Comparison of ENCODE assay signal across 34 mouse cellular contexts in the genomic region with DNA sequence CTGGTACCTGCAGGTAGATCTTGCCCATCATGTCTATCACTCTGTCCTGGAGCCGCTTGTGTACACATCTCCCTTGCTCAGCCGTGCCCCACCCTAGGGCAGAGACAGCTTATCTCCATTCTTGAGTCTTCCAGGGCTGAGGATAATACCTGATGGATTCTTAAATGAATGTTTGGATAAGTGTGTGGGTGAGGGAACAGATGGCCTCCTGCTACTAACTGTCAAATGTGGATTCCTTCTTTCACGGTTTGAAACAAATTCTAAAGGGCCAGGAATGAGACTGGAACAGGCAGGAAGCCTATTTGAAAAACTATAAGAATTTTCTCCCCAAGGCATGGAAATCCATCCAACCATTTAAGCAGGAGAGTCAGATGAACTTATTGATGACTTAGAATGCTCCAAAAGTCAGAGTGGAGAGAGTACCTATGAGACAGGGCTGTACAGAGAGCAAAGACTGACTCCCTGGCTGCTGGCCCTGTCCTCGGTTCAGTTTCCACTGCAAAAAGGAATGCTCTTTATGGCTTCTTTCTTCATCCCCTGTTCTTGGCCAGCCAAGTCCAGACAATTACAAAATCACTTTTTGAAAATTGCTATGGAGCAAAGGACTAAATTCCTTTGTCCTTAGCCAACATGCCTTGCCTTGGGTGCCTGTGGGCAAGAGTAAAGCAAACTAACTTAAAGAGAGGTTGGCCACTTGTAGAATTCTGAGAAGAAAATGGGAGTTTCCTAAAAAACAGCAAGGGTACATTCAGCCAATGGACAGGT.
DNase-seq lines count a peak whose midpoint lies in the region; ATAC-seq and TF ChIP-seq lines count a peak whose summit lies in the region.
"Had no signal": no experiment of that assay in that cellular context is flagged by ENCODE, and none has a peak within 500 bp of the region (broad histone marks: within the 10 kb centered on the region; RNA-seq: fewer than 3 reads in every experiment).

No protein-coding gene starts in this region.

- DNase-seq in adrenal gland, adult 2 months: peak; percentile 20
- DNase-seq in adrenal gland, postnatal 25 days: no peak
- DNase-seq in liver, adult 2 months (ENCODE audit: extremely low read depth, low read depth, low spot score): peak; percentile 39
- DNase-seq in liver, embryonic 11.5 days (ENCODE audit: low spot score): no peak
- DNase-seq in Muller cell, postnatal 12 days (ENCODE audit: inconsistent ontology term): peak; percentile 26
- DNase-seq in ovary, postnatal 14 days (ENCODE audit: low spot score): no peak
- no peak for DNase-seq in embryo, embryonic 9.5 days (ENCODE audit: extremely low spot score)
- DNase-seq: cerebellum, adult 11 months; cerebellum, adult 9-10 months; embryo, embryonic 11 days; forebrain, postnatal 0 days; gastrocnemius, postnatal 14 days; heart, adult 18-20 months; heart, postnatal 36 days; kidney, adult 9 months; kidney, postnatal 10 days; layer of hippocampus, postnatal 36 days; left cerebral cortex, postnatal 4 days; lung, adult 2 months; lung, postnatal 14 days; spleen, adult 18-20 months; thymus, adult 2 months; thymus, postnatal 36 days had no signal

- no peak overlapping the region for H3K27ac ChIP-seq in liver, adult 2 months (replicated peaks; ENCODE audit: insufficient read depth, low read depth, low read length)
- H3K27ac ChIP-seq in liver, embryonic 11.5 days (ENCODE audit: low read depth, low read length): no peak overlapping the region
- H3K27ac ChIP-seq in brown adipose tissue, adult 24 weeks (replicated peaks; ENCODE audit: low read depth, low read length): peak overlapping the region; percentile 88
- H3K27ac ChIP-seq: forebrain, embryonic 12.5 days; hindbrain, embryonic 13.5 days; liver, embryonic 14.5 days; midbrain, embryonic 10.5 days; neural tube, embryonic 13.5 days had no signal

- no peak overlapping the region for H3K4me2 ChIP-seq in liver, embryonic 11.5 days
- H3K4me2 ChIP-seq: forebrain, embryonic 12.5 days; heart, embryonic 11.5 days; hindbrain, embryonic 13.5 days; neural tube, embryonic 13.5 days had no signal

- H3K9me3 ChIP-seq in liver, embryonic 11.5 days (ENCODE audit: control insufficient read depth, low read length): no peaks in the 10 kb centered on the region
- H3K9me3 ChIP-seq: forebrain, embryonic 12.5 days; midbrain, embryonic 10.5 days; neural tube, embryonic 13.5 days had no signal

- no peaks in the 10 kb centered on the region for H3K36me3 ChIP-seq in liver, adult 2 months (ENCODE audit: control insufficient read depth, insufficient read depth, low read length)
- no peaks in the 10 kb centered on the region for H3K36me3 ChIP-seq in liver, embryonic 11.5 days (ENCODE audit: control insufficient read depth, insufficient read depth, low read length)
- H3K36me3 ChIP-seq: forebrain, embryonic 12.5 days; G1E; hindbrain, embryonic 13.5 days; midbrain, embryonic 10.5 days; neural tube, embryonic 13.5 days had no signal

- no peak overlapping the region for H3K9ac ChIP-seq in liver, adult 2 months (ENCODE audit: low read depth, low read length)
- H3K9ac ChIP-seq in liver, embryonic 11.5 days (ENCODE audit: low read depth, low read length): no peak overlapping the region
- H3K9ac ChIP-seq: forebrain, embryonic 12.5 days; forebrain, postnatal 0 days; hindbrain, embryonic 13.5 days; liver, embryonic 14.5 days; neural tube, embryonic 13.5 days had no signal

- H3K4me3 ChIP-seq in liver, adult 2 months (ENCODE audit: insufficient read depth, low read depth, low read length): no peak overlapping the region
- H3K4me3 ChIP-seq in liver, embryonic 11.5 days (ENCODE audit: low read depth, low read length): no peak overlapping the region
- H3K4me3 ChIP-seq in brown adipose tissue, adult 24 weeks (ENCODE audit: insufficient read depth, low read depth, low read length): no peak overlapping the region
- H3K4me3 ChIP-seq: erythroblast, embryonic 14.5 days; forebrain, embryonic 12.5 days; hindbrain, embryonic 13.5 days; midbrain, embryonic 10.5 days; neural tube, embryonic 13.5 days had no signal

- no peak for TF ChIP-seq POLR2A in liver, adult 2 months (IDR thresholded peaks at IDR 0.05; ENCODE audit: extremely low read depth, insufficient read depth, low read length)

- H3K27me3 ChIP-seq in liver, adult 2 months (ENCODE audit: control insufficient read depth, insufficient read depth, low read length): no peaks in the 10 kb centered on the region
- no peaks in the 10 kb centered on the region for H3K27me3 ChIP-seq in liver, embryonic 11.5 days (replicated peaks; ENCODE audit: control insufficient read depth, insufficient read depth, low read length)
- H3K27me3 ChIP-seq: forebrain, embryonic 12.5 days; hindbrain, embryonic 13.5 days; neural tube, embryonic 13.5 days; Patski had no signal

- ATAC-seq in liver, embryonic 11.5 days (replicated peaks; ENCODE audit: low FRiP score): no peak
- ATAC-seq: forebrain, postnatal 0 days; intestine, postnatal 0 days; Patski had no signal

- H3K79me2 ChIP-seq in liver, adult 2 months (ENCODE audit: control insufficient read depth, insufficient read depth, low read length): no peaks in the 10 kb centered on the region

- peaks cover 6% of the 10 kb centered on the region; the same call in 1 of the 2 replicates for H3K4me1 ChIP-seq in liver, adult 2 months (ENCODE audit: control insufficient read depth, insufficient read depth, low read length)
- H3K4me1 ChIP-seq in liver, embryonic 11.5 days (replicated peaks; ENCODE audit: control insufficient read depth, insufficient read depth, low read length): no peaks in the 10 kb centered on the region
- peaks cover 15% of the 10 kb centered on the region; the same call in 1 of the 2 replicates for H3K4me1 ChIP-seq in brown adipose tissue, adult 24 weeks (ENCODE audit: control insufficient read depth, insufficient read depth, insufficient read length, low read length)
- H3K4me1 ChIP-seq: midbrain, embryonic 10.5 days had no signal

- WGBS in liver, adult 2 months: 67% methylated on average over 4 of the region's 4 CpGs
- WGBS in liver, embryonic 11.5 days: 68% methylated on average over 4 of the region's 4 CpGs

- TF ChIP-seq CTCF in liver, adult 2 months (IDR thresholded peaks at IDR 0.05; ENCODE audit: low read depth, low read length): no peak

Comparison
In these comparisons a context has a peak if more than half of its experiments do, and no peak if none do; other contexts are left out.
1. DNase-seq: peak in adrenal gland, adult 2 months (single experiment), liver, adult 2 months (single experiment) and Muller cell, postnatal 12 days (single experiment); none in adrenal gland, postnatal 25 days (single experiment), liver, embryonic 11.5 days (single experiment), ovary, postnatal 14 days (single experiment) and embryo, embryonic 9.5 days (single experiment).